Mouse (Mus musculus) limb, embryonic 10.5 days (tissue): ENCODE results near the gene Dynlt1f. TPM values are rescaled to one million over a fixed set of nuclear protein-coding genes. Genes with fewer than 3 reads are reported as not detected.
"Not testable (repeated sequence)": the region's sequence is repeated elsewhere in the genome, so short reads cannot be mapped to it uniquely, and the experiment has no call there.

ENCODE experiments used
- DNase-seq: peaks from one replicate; pipeline ENCODE4 v3.0.0-alpha.2; 2017; ENCODE audit warnings: low spot score
- H3K27ac ChIP-seq: fragments of 300-500 bp; sonication (generic); 2 replicates; pipeline ENCODE4 v1.5.1; 2016; ENCODE audit warnings: mild to moderate bottlenecking
- H3K27me3 ChIP-seq: fragments of 300-500 bp; sonication (generic); 2 replicates; pipeline ENCODE4 v1.6.1; 2016; ENCODE audit warnings: low read depth, mild to moderate bottlenecking; ENCODE audit not compliant: poor library complexity, severe bottlenecking
- H3K36me3 ChIP-seq: fragments of 300-500 bp; sonication (generic); 2 replicates; pipeline ENCODE4 v1.6.1; 2016; ENCODE audit warnings: mild to moderate bottlenecking, moderate library complexity
- H3K4me1 ChIP-seq: fragments of 300-500 bp; sonication (generic); 2 replicates; pipeline ENCODE4 v1.6.1; 2016
- H3K4me3 ChIP-seq: fragments of 300-500 bp; sonication (generic); 2 replicates; pipeline ENCODE4 v1.5.1; 2016; ENCODE audit warnings: mild to moderate bottlenecking, moderate library complexity
- H3K9me3 ChIP-seq: fragments of 300-500 bp; sonication (generic); replicated peaks from 2 replicates; pipeline ENCODE4 v1.6.1; 2016; ENCODE audit warnings: mild to moderate bottlenecking
- WGBS: fragments of 180-500 bp; shearing (Covaris S2); methylation state at CpG from one replicate; pipeline ENCODE4 v1.1.7; 2016; 5-methylcytosine and 5-hydroxymethylcytosine counted together
- polyA plus RNA-seq: library from polyadenylated mRNA; unstranded; fragments of >200 nt; fragmentation: Nextera tagmentation; extraction: Ambion mirVana; gene quantifications from 2 replicates; pipeline ENCODE4 v1.2.1, GENCODE M21; 2016

Dynlt1f gene
- polyA plus RNA-seq, 1 experiment from 2014 or later: 330 TPM

DNA sequence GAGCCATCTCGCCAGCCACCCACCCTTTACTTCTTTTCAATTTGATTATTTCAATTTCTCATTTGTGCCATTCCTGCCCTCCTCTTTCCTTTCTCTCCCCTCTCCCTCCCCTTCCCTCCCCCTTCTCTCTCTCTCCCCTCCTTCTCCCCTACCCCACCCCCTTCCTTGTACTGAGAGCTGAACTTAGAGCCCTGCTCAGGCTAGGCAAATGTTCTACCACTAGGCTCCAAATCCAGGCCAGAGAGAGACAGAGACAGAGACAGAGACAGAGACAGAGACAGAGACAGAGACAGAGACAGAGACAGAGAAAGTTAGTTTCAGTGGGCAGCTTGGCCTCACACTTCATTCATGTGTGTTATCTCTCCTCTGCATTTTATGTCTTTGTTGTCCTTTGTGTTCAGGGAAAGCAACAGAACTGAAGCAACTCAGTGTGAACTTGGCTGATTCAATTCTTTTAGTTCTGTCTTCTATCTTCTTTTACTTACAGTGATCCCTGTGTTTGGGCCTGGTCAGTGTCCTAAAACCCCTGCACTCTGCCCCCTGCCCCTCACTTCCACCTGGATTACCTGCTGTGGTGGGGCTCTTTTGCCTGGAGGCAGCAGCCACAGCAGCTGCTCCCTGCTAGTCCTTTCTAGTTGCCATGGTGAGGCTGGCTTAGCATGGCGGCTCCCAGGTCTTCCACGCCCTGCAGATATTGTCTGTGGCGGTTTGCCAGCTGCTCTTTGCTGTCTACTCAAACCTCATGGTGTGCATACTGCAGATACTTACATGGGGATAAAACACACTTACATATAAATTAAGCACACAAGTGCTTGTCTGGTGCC, 29.0 kb upstream of the Dynlt1f start:
- H3K4me1 ChIP-seq, H3K27me3 ChIP-seq, H3K9me3 ChIP-seq, H3K4me3 ChIP-seq, H3K36me3 ChIP-seq, H3K27ac ChIP-seq, DNase-seq: not testable (repeated sequence)
- WGBS: 0% methylated on average over 1 of the region's 4 CpGs

DNA sequence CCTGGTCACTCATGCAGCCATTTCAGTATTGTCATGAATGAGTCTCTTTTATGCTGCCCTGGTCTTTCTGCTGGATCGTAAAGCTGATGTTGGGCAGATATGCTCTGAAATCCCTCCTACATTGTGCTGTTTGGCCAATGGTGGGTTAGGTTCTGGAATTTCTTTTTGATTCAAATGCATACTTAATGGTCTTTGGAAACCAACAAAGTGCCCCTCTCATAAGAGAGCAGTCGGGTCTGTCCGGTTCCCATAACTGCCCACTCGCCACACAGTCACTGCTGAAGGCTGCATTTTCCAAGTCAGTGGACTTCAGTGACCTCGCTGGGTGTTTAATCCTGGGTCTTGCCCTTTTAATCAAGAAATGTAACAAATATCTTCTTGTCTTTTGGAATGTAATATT, 28.0 kb upstream of the Dynlt1f start:
- H3K4me1 ChIP-seq, H3K27ac ChIP-seq, DNase-seq, H3K4me3 ChIP-seq, H3K9me3 ChIP-seq, H3K27me3 ChIP-seq, H3K36me3 ChIP-seq: not testable (repeated sequence)
- WGBS: 91% methylated on average over 1 of the region's 5 CpGs

DNA sequence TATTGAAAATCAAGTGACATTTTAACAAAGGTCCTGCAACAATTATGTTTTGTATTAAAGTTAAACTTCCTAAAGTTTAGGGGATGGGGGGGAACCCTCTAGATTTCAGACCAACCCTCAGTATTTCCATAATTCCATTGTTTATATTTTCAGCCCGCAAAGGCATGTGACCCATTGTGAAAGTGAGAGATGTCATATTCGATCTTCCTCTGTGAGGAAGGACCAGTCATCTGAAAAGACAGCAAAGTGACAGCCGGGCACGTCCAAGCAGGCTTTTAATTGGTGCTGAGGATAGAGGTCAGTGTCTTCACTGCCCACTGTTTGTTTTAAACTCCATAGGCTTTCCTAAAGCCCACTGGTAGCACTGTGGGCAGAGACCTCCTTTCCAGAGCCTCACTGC, 26.0 kb upstream of the Dynlt1f start:
- not testable (repeated sequence) for H3K36me3 ChIP-seq, H3K4me3 ChIP-seq, H3K27me3 ChIP-seq, H3K27ac ChIP-seq, H3K4me1 ChIP-seq, DNase-seq, H3K9me3 ChIP-seq
- WGBS: 78% methylated on average over 4 of the region's 4 CpGs

- H3K9me3 ChIP-seq, H3K27ac ChIP-seq, DNase-seq, H3K4me1 ChIP-seq, H3K27me3 ChIP-seq, H3K36me3 ChIP-seq, H3K4me3 ChIP-seq: not testable (repeated sequence)
- WGBS: 57% methylated on average over 1 of the region's 2 CpGs
These were observed 22.4 kb upstream of the Dynlt1f start for GRCm38 (mm10) chr17:6678063-6678462.

DNA sequence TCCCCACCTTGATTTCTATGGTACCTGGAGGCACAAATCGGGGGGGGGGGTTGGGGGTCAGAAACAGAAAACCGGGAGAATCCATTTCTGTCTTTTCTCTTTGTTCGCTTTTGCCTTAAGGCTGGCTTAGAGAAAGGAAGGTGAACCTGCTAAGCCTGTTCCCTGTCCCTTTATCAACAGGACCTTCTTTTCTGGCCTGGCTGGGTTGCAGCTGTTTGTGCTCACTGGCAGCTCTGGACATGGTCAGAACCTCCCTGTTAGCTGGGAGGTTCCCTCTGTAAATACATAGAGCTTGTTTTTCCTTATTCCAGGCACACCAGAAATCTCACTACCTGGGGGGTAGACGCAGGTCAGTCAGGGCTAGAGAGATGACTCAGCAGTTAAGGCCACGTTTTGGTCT, 18.6 kb upstream of the Dynlt1f start:
- H3K9me3 ChIP-seq, DNase-seq, H3K4me3 ChIP-seq, H3K4me1 ChIP-seq, H3K36me3 ChIP-seq, H3K27ac ChIP-seq, H3K27me3 ChIP-seq: not testable (repeated sequence)
- WGBS: 68% methylated on average over 5 of the region's 5 CpGs

- not testable (repeated sequence) for H3K4me3 ChIP-seq, DNase-seq, H3K9me3 ChIP-seq, H3K36me3 ChIP-seq, H3K27me3 ChIP-seq, H3K4me1 ChIP-seq, H3K27ac ChIP-seq
- no CpG with 5 or more reads among the region's 6 CpGs for WGBS
These were observed 12.8 kb upstream of the Dynlt1f start for GRCm38 (mm10) chr17:6668522-6668921.

DNA sequence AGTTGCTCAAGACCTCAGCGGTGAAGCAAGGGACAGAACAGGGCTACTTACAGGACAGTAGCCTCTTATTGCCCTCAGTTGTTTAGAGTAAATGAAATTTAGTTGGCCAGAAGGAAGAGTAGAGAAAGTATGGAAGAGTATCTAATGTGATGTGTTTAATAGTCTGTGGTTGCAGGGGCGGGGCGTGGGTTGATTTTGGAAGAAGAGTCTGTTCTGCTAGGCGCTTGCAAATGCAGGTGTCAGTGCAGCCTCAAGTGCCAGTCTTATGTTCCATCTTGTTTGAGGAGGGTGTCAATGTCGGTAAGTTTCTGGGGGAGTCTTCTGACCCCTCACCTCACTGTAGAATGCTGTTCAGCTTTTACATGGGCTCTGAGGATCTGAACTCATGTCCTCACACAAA, 9.7 kb upstream of the Dynlt1f start:
- not testable (repeated sequence) for H3K4me3 ChIP-seq, DNase-seq, H3K27ac ChIP-seq, H3K36me3 ChIP-seq, H3K9me3 ChIP-seq, H3K4me1 ChIP-seq, H3K27me3 ChIP-seq
- 96% methylated on average over 4 of the region's 5 CpGs for WGBS

- H3K27me3 ChIP-seq, H3K9me3 ChIP-seq, H3K4me1 ChIP-seq, H3K4me3 ChIP-seq, DNase-seq, H3K36me3 ChIP-seq, H3K27ac ChIP-seq: not testable (repeated sequence)
- WGBS: 52% methylated on average over 3 of the region's 3 CpGs
These were observed 7.1 kb upstream of the Dynlt1f start for GRCm38 (mm10) chr17:6662840-6663239.

DNA sequence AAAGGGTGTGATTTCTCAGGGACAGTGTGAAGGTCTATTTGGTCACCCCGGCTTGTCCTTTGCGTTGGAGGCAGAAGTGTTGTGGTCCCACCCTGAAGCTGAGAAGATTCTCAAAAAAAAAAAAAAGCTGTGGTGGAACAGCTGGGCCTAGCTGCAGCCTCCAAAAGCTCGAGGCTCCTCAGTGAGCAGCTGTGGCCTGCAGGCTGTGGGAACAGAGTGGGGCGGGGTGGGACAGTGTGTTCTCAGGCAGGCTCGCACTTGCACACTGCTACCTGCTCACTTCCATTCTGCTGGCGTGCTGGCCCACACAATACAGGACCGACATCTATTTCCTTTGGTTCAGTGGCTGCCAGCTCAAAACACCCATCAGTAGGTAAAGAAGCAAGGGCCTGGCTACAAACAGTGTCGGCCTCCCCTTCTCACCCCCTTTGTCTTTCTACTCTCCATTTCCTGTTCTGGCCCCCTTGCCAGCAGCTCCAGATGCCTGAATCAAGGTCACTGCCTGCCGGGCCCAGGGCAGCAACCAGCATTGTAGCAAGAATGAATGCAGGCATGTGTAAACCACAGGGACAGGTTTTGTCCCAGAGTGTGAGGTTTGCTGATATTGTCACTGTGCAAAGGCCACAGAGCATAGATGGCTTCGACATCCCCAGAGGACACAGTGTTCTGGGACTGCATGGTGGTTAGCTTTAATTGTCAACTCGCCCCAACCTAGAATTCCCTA, 5.6 kb upstream of the Dynlt1f start:
- not testable (repeated sequence) for H3K9me3 ChIP-seq, H3K27ac ChIP-seq, H3K4me1 ChIP-seq, H3K4me3 ChIP-seq, H3K36me3 ChIP-seq, H3K27me3 ChIP-seq
- DNase-seq: peak; percentile 37
- 54% methylated on average over 9 of the region's 11 CpGs for WGBS

DNA sequence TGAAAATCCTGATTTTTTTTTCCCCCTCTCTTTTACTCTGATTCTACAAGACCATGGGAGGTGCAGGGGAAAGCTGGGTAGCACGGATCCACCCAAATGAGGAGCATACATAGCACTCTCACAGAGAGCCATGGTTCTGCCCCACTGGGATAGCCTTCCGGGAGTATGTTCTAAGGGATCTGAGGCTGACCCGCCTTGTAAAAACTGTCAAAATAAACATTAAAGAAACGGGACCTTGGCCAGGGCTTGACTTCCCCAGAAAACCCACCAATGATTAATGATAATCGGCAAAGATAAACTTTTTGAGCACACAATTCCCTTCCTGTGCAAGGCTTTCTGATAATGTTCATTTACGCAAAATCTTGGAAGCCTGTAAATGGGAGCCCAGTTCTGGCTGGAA, 4.9 kb upstream of the Dynlt1f start:
- H3K9me3 ChIP-seq, H3K4me1 ChIP-seq, H3K4me3 ChIP-seq, H3K27me3 ChIP-seq, DNase-seq, H3K27ac ChIP-seq, H3K36me3 ChIP-seq: not testable (repeated sequence)
- 73% methylated on average over 6 of the region's 6 CpGs for WGBS

- 86% methylated on average over 6 of the region's 7 CpGs for WGBS
- H3K36me3 ChIP-seq, H3K27me3 ChIP-seq, H3K9me3 ChIP-seq, H3K4me3 ChIP-seq, H3K4me1 ChIP-seq, DNase-seq, H3K27ac ChIP-seq: not testable (repeated sequence)
These were observed 3.1 kb upstream of the Dynlt1f start, which contains the start of gene Sytl3 for GRCm38 (mm10) chr17:6658801-6659200. TSS of gene Sytl3 (plus strand) at chr17:6659093.

GRCm38 (mm10) chr17:6656471-6656870, 771 bp upstream of the Dynlt1f start:
- not testable (repeated sequence) for H3K4me3 ChIP-seq, H3K27ac ChIP-seq, H3K36me3 ChIP-seq, H3K27me3 ChIP-seq, DNase-seq, H3K4me1 ChIP-seq, H3K9me3 ChIP-seq
- WGBS: 97% methylated on average over 1 of the region's 3 CpGs

DNA sequence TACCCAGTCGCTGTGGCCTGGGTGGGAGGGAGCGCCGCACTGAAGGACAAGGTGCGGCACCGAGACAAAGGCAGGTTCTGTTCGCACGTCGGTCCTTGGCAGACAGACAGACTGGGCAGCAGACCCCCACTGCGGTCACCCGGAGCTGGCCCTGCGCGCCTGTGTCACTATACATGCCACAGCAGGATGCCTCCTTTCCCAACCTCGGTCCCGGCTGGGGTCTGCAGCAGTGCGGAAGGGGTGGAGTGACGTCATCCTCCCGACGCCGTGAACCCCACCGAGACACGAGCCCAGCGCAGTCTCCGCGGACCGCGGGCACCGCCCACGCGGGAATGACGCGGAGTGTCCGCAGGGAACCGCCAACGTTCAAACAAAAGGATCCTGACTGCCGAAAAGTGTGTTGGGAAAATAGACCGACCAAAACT, 601 bp downstream of the Dynlt1f start:
- H3K4me1 ChIP-seq, H3K9me3 ChIP-seq, H3K27me3 ChIP-seq, H3K36me3 ChIP-seq: not testable (repeated sequence)
- Histone ChIP-seq H3K4me3 (peak overlapping the region; percentile 55), H3K27ac (peak overlapping the region; percentile 84)
- peak; percentile 86 for DNase-seq
- under 1% methylated on average over 36 of the region's 36 CpGs for WGBS
